Mouse (Mus musculus) naive thymus-derived CD4-positive, alpha-beta T cell, adult 2 months (primary cell): ENCODE measurements around the gene Slc29a4.

Experiments used
- DNase-seq: peaks from one replicate; pipeline ENCODE4 v3.0.0-alpha.2; 2011; ENCODE audit warnings: low read depth

Gene Slc29a4

DNA sequence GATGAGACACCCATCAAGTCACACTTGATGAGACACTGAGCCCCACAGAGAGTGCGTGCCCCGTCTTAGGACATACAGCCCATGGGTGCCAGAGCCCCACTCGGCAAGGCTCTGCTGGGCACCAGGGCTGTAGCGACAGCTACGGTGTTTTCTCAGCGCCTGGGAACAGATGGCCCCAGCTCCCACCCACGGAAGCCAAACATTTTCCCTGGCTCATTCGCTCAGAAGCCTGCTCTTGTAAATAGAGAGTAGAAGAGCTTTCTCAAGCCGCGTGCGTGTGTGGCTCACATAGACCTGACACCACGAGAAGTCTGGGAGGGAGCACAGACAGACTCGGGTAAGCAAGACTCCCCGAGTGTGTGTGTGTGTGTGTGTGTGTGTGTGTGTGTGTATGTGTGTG, at the start of gene Slc29a4:
Gene Slc29a4, plus strand, starts transcription at position 265 of the 400 bp plus-strand sequence.
- DNase-seq, result no peak

DNA sequence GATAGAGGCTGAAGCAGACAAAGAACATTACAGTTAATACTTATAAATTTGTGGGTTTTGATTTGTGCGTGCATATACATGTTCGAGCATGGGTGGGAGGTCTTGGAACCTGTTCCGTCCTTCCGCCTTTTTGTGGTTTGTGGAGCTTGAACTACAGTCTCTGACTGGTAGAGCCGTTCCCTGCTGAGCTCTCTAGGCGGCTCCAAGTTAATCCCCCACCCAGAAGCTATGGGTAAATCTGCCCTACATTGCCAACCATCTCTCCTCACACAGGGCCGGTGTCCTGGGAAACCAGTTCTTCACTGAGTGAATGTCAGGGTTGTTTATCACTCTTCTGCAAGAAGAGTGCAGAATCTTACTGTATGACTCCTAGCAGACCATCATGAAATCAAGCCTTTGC, 44.1 kb upstream of the Slc29a4 start:
- DNase-seq, result no peak

DNA sequence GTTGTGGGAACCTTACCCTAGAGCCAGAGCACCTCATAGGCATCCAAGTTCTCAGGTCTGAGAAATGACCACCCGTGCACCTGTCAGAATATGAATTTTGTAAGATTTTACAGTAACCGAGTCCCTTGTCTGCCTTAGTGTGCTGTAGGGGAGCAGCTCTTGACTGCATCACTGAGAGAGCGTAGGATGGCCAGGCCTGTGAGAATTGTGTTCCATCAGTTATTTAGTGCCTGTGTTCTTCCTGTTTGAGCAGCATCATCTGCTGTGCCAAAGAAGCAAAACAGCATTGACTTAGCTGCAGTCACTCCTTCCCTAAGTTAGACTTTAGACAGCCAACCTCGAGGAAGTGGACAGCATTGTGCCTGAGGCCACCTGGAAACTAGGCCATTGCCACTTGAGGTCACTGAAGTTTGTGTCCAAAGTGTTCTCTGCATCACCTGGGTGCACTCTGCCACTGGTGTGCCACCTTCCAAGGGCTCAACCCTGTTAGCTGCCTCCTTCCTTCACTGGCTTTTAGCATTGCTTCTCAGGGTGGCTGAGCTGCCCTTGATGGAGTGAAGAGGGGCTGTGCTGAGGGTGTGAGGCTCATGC, 42.8 kb upstream of the Slc29a4 start:
- no peak for DNase-seq

- DNase-seq, result no peak
Observed at GRCm38 (mm10) chr5:142650390-142650789, 41.9 kb upstream of the Slc29a4 start.

DNA sequence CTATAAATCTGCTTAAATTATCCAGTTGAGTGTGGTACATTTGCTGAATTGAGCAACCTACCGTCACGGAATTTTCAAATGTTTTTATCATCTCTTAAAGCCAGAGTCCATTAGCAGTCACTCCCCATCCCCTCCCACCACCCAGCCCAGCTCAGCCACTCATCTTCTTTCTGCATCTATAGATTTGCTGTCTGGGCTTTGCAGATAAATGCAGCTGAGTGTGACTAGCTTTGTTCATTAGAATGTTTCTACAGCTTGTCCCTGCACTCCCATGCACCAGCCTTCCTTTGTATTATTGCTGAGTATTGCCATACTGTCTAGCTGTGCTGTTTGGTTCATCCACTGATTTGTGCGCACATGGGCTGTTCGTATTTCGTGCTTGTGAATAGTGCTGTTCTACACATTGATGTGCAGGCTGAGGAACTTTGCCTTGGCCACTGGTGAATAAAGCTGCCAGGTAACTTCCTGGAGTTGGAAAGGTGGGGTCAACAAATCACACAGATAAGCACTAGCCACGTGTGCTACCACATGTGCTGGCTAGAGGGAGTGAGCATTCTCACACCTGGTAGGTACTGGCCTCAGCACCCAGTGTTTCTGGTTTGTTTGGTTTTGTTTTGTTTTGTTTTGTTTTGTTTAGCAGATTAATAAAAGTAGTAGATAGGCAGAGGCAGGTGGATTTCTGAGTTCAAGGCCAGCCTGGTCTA, 41.4 kb upstream of the Slc29a4 start:
- DNase-seq, result no peak

- DNase-seq, result no peak
Observed at GRCm38 (mm10) chr5:142652266-142652665, 40.0 kb upstream of the Slc29a4 start.

DNA sequence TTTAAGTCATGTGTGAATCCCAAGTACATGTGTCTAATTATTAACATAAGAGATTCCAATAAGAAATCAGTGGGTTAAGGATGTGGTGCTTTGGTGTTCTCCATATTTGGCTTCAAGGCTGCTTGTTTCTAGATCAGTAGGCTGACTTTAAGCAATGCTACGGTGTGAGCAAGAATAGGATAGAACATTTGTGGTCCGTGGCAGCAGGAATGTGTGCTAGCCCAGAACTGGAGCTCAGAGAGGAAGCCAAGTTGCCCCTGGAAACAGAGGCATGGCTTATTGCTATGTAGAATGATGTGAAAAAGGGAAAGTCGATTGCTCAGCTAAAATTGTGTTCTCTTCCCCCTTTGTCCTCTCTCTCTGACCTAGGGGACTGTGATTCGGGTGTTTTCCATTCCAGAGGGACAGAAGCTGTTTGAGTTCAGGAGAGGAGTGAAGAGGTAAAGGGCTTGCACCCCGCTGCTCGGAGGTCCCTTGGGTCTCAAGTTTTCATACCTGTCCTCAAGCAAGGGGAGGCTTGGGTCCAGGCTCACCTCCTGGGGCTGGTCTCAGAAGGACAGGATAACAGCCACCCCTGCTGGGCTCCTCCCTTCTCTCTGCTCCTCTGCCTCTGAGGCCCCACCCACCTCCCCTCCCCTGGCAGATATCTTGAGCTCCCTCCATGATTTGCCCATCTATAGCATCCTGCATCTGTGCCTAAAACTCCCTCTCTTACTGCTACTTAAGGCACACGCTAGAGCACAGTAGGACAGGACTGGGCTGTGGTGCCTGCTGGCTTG, 31.5 kb upstream of the Slc29a4 start:
- DNase-seq, result no peak

GRCm38 (mm10) chr5:142667921-142668320, 24.4 kb upstream of the Slc29a4 start:
- DNase-seq, result no peak

GRCm38 (mm10) chr5:142668556-142669263, 23.6 kb upstream of the Slc29a4 start:
- no peak for DNase-seq

DNA sequence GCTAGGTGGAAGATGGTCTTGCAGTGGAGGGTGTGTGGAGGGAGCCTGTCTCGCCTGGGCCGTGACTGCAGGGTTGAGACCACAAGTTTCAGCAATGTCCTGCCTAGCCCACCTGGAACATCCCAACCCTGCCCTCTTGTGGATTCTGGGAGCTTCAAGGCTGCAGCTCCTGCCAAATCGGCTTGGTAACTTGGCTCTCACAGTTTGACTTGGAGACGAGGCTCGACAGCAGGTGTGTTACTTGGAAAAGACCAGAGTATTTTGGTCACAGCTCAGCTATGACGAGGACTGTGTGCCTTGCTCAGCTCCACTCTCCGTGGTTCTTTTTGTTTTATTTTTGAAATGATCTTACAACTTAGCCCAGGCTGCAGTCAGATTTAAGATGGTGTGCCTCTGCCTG, 22.6 kb upstream of the Slc29a4 start:
- no peak for DNase-seq

DNA sequence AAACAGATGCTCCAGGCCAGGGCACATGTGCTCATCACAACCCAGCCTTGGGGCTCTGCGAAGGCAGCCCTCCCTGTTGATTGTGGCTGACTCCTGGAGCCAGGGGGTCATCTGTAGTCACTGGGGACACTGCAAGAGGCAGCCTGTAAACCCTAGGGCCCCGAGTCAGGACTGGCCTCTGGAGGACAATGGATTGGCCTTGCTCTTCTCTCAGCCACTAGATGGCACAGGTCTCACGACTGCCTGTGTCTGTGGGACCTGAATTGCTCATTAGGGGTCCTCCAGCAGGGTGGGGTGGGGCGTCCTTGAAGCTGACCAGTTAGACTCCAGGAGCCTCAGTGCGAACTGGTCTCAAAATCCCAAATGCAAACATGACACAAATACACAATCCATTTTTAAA, 19.2 kb upstream of the Slc29a4 start:
- DNase-seq, result no peak

- no peak for DNase-seq
Observed at GRCm38 (mm10) chr5:142678141-142678571, 14.2 kb upstream of the Slc29a4 start.

- DNase-seq, result no peak
Observed at GRCm38 (mm10) chr5:142679065-142679464, 13.2 kb upstream of the Slc29a4 start.

DNA sequence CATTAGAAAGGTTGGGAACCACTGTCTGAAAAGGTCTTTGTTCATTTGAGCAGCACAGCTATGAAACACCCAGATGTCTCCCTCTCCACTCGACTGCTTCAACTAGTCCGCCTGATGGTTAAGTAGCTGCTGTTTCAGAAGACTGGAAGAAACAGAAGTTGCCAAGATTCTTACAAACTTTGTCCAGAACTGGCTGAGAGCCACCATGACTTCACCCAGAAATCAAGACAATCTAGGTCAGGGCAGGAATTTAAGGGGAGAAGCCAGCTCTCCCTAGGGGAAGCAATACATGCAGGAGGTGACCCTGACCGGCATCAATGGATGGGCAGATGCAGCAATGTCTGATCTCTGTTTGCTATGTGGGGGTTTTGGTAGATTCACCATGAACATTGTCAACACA, 10.4 kb upstream of the Slc29a4 start:
- no peak for DNase-seq

DNA sequence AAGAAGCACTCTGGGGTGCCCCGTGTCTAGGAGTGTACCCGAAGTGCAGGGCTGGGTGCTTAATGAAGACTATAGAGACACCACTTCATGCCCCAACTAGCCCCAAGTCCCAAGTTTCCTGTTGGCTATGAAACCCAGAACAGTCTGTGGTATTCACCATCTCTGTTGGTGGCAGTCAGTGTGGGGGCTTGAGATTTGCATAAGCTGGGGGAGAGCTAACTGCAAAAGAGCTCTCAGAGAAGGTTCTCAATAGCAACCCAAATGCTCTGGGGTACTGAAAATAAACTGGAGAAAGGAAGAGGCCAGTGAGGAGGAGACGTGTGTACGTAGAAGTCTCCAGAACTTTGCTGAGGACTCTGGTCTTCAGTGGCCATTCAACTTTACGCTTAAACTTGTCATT, 9.8 kb upstream of the Slc29a4 start:
- no peak for DNase-seq

- DNase-seq, result no peak
Observed at GRCm38 (mm10) chr5:142688866-142689265, 3.4 kb upstream of the Slc29a4 start.

DNA sequence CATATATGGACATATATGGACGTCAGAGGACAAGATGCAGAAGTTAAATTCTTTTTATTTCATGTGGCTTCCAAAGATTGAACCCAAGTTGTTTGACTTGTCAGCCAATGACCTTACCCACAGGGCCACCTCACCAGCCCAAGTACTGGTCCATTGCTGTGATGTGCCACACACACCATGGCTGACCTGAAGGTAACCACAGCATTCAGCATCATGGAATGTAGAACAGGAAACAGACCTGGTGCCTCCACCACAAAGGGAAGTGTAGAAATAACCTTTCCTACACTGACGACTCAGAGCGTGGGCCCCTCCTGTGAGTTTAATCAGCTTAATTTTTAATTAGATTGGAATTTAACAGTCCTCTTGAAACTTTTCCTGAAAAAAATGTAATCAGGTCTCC, 2.0 kb upstream of the Slc29a4 start:
- no peak for DNase-seq

GRCm38 (mm10) chr5:142692971-142693737, 842 bp downstream of the Slc29a4 start:
- no peak for DNase-seq

DNA sequence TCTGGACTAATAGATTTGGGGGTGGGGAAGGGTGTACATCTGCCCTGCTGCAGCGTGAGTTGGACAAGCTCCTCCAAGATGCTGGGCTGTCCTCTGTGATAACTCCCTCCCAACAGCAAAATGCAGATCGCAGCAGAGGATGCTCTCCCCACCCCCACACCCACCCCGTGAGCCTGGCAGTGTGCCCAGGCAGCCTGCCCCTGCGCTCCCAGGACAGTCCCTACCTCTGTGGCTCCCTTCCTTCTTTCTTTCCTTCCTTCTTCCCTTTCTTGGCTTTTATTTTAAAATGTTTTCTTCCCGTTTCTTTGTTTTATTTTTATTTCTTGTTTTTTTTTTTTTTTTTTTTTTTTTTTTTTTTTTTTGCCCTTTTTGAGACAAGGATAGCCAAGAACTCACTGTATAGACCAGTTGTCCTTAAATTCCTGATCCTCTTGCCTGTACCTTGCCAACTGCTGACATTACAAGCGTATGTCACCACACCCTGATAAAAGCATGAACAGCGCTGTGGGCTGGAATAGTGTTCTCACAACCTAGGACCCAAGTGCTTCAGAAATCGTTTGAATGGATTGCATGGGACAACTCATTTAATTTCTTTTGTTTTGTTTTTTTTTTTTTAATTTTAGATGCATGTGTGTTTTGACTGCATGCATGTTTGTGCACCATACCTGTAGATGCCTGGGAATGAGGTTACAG, 1.6 kb downstream of the Slc29a4 start:
- DNase-seq, result no peak

- DNase-seq, result no peak
Observed at GRCm38 (mm10) chr5:142694627-142695340, 2.5 kb downstream of the Slc29a4 start.
